ENCODE assay signal across 15 mouse cellular contexts in genomic region chr4:84022323-84022722, GRCm38 (mm10).
"Had no signal": no experiment of that assay in that cellular context is flagged by ENCODE, and none has a peak within 500 bp of the region (broad histone marks: within the 10 kb centered on the region; RNA-seq: fewer than 3 reads in every experiment).

No protein-coding gene starts in this region.

- H3K4me3 ChIP-seq: intestine, embryonic 15.5 days; kidney, embryonic 15.5 days; left cerebral cortex, adult 2 months; limb, embryonic 12.5 days; liver, embryonic 13.5 days; lung, embryonic 15.5 days; midbrain, embryonic 13.5 days; myocyte; neural tube, embryonic 12.5 days had no signal

- H3K4me1 ChIP-seq: liver, embryonic 13.5 days; midbrain, embryonic 13.5 days; neural tube, embryonic 12.5 days had no signal

- H3K27ac ChIP-seq: intestine, embryonic 15.5 days; kidney, embryonic 15.5 days; left cerebral cortex, adult 2 months; limb, embryonic 12.5 days; liver, embryonic 13.5 days; lung, embryonic 15.5 days; midbrain, embryonic 13.5 days; neural tube, embryonic 12.5 days had no signal

- DNase-seq: kidney, adult 2 months; kidney, postnatal 14 days; liver; liver, embryonic 13.5 days; liver, postnatal 0 days; lung, postnatal 14 days; spleen, adult 18-20 months had no signal

- H3K27me3 ChIP-seq: intestine, embryonic 15.5 days; kidney, embryonic 15.5 days; limb, embryonic 12.5 days; liver, embryonic 13.5 days; lung, embryonic 15.5 days; neural tube, embryonic 12.5 days had no signal

- H3K9me3 ChIP-seq: intestine, embryonic 15.5 days; kidney, embryonic 15.5 days; limb, embryonic 12.5 days; liver, embryonic 13.5 days; lung, embryonic 15.5 days; midbrain, embryonic 13.5 days; neural tube, embryonic 12.5 days had no signal

- ATAC-seq: intestine, embryonic 15.5 days; liver, postnatal 0 days; midbrain, embryonic 13.5 days had no signal

- H3K9ac ChIP-seq: intestine, embryonic 15.5 days; kidney, embryonic 15.5 days; limb, embryonic 12.5 days; liver, embryonic 13.5 days; liver, postnatal 0 days; lung, embryonic 15.5 days; midbrain, embryonic 13.5 days; neural tube, embryonic 12.5 days had no signal

- H3K36me3 ChIP-seq: intestine, embryonic 15.5 days; kidney, embryonic 15.5 days; limb, embryonic 12.5 days; liver, embryonic 13.5 days; lung, embryonic 15.5 days; midbrain, embryonic 13.5 days; neural tube, embryonic 12.5 days had no signal

- H3K4me2 ChIP-seq: intestine, embryonic 15.5 days; kidney, embryonic 15.5 days; limb, embryonic 12.5 days; liver, embryonic 13.5 days; lung, embryonic 15.5 days; midbrain, embryonic 13.5 days; neural tube, embryonic 12.5 days had no signal
